Mouse (Mus musculus) ZHBTc4 (cell line): Measurements from ENCODE around the gene Dnaic2.
A peak's percentile ranks its signal among the peaks of the same experiment; 100 is the strongest.

Experiments used
- DNase-seq: peaks from one replicate; pipeline ENCODE4 v3.0.0-alpha.2; 2011; ENCODE audit warnings: low read depth, low spot score

The Dnaic2 gene

GRCm38 (mm10) chr11:114702311-114702995 lies 24.8 kb upstream of the Dnaic2 start:
- no peak for DNase-seq

- no peak for DNase-seq
Measured at GRCm38 (mm10) chr11:114702996-114703361, 24.2 kb upstream of the Dnaic2 start.

- DNase-seq: no peak
Measured at GRCm38 (mm10) chr11:114704071-114704913, 22.9 kb upstream of the Dnaic2 start.

- DNase-seq: no peak
Measured at GRCm38 (mm10) chr11:114706358-114706757, 20.9 kb upstream of the Dnaic2 start.

- DNase-seq: no peak
Measured at GRCm38 (mm10) chr11:114711393-114711792, 15.8 kb upstream of the Dnaic2 start.

GRCm38 (mm10) chr11:114711861-114712260 lies 15.3 kb upstream of the Dnaic2 start:
- DNase-seq: no peak

- DNase-seq: no peak
Measured at GRCm38 (mm10) chr11:114714526-114714925, 12.7 kb upstream of the Dnaic2 start.

- DNase-seq: no peak
Measured at GRCm38 (mm10) chr11:114715531-114715930, 11.7 kb upstream of the Dnaic2 start.

GRCm38 (mm10) chr11:114720535-114720934 lies 6.7 kb upstream of the Dnaic2 start:
- DNase-seq: no peak

- no peak for DNase-seq
Measured at GRCm38 (mm10) chr11:114722438-114722837, 4.8 kb upstream of the Dnaic2 start.

GRCm38 (mm10) chr11:114723030-114723429 lies 4.2 kb upstream of the Dnaic2 start:
- no peak for DNase-seq

GRCm38 (mm10) chr11:114724787-114725590 lies 2.2 kb upstream of the Dnaic2 start:
- no peak for DNase-seq

- no peak for DNase-seq
Measured at GRCm38 (mm10) chr11:114727826-114728186, 598 bp downstream of the Dnaic2 start.

- no peak for DNase-seq
Measured at GRCm38 (mm10) chr11:114728333-114728732, 1.1 kb downstream of the Dnaic2 start.

- DNase-seq: peak; percentile 72
Measured at GRCm38 (mm10) chr11:114729832-114730363, 2.7 kb downstream of the Dnaic2 start.

- peak; percentile 79 for DNase-seq
Measured at GRCm38 (mm10) chr11:114731711-114732110, 4.5 kb downstream of the Dnaic2 start.

- peak; percentile 57 for DNase-seq
Measured at GRCm38 (mm10) chr11:114732890-114733289, 5.7 kb downstream of the Dnaic2 start.

GRCm38 (mm10) chr11:114736111-114736510 lies 8.9 kb downstream of the Dnaic2 start:
- no peak for DNase-seq

GRCm38 (mm10) chr11:114736913-114737624 lies 9.9 kb downstream of the Dnaic2 start:
- peak; percentile 86 for DNase-seq

- DNase-seq: no peak
Measured at GRCm38 (mm10) chr11:114740598-114740997, 13.4 kb downstream of the Dnaic2 start.

- DNase-seq: no peak
Measured at GRCm38 (mm10) chr11:114741451-114741850, 14.2 kb downstream of the Dnaic2 start.
